Mouse (Mus musculus) liver, embryonic 14.5 days (tissue): Measurements from ENCODE around the gene Ikbke.

Experiments
- CTCF ChIP-seq: IDR thresholded peaks from 2 replicates; pipeline ENCODE4 v1.5.1; 2016; ENCODE audit warnings: antibody characterized with exemption, low read depth, control low read depth
- EP300 ChIP-seq: IDR thresholded peaks from 2 replicates; pipeline ENCODE4 v1.6.1; 2016; ENCODE audit warnings: antibody characterized with exemption, low read depth

DNA sequence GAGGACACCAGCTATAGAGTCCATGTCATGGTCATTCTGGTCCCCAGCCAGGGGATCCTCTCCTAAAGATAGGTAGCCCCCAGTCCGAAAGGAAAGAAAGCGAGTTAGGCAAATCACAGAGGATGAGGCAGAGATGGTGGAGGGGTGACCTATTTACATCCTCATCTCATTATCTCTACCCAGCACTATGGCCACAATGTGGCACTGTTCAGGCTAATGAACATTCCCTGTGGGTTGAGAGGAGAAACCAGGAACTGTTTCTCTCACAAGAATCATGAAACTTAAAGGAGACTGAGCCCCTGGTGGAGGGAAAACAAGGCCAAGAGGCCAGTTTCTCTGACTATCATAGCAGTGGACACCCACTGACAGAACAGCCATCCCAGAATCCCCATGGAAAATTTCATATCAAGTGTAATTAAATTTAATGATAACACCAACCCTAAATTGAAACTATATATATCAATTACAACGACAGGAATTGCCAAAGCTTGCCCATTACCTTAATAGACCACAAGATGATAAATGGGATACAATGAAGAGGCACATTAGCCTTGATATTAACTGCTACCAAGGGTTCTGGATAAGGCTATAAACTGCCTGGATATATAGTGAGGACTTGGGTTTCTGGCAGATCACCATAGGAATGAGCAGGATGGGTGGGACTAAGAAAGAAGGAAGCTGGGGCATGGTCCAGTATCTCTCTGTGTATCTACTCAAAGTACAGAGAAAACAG, 40.4 kb upstream of the Ikbke start:
- no peak for TF ChIP-seq EP300
- no peak for TF ChIP-seq CTCF
